Mouse (Mus musculus): ENCODE results near the gene Plxna4.
A peak's percentile ranks its signal among the peaks of the same experiment; 100 is the strongest.

Plxna4 gene

GRCm38 (mm10) chr6:32220765-32221164, 367.2 kb downstream of the Plxna4 start:
- no peak for DNase-seq

DNA sequence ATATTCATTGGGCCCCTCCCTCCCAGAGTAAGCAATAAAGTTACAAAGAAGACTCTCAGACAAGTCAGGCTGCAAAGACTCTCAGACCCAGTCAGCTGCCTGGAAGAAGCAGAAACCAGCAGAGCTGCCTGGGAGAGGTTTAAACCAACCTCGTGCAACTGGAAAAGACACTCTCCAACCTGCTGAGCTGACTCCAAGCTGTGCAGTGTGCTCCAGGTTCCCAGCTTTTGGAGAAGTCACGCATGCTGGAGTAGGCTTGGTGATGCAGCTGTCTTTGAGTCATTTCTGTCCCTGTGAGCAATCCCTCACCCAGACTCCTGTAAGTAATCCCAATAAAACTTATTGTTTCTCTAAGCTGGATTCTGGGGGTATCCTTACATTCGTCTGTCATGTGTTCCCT, 369.4 kb downstream of the Plxna4 start:
- DNase-seq, result no peak

DNA sequence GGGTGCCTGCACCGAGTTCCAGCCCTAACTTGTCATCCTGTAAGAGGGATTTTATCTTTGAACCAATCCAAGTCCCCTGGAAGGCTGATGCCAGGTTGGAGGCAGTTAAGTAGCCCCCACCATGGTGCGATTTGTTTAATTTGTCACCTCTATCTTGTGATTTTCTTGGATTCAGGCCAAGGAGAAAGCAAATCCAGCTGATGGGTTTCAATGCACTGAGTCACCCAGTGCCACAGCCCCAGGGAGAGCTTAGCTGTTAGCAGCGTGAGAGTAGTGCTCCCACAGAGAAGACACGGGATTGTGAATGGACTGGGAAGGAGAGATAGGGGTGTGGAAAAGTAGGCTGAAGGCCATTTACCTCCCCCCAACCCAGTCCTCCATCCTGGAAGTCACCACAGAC, 375.6 kb downstream of the Plxna4 start:
- DNase-seq, result no peak

- no peak for DNase-seq
Measured at GRCm38 (mm10) chr6:32210139-32210538, 377.9 kb downstream of the Plxna4 start.

DNA sequence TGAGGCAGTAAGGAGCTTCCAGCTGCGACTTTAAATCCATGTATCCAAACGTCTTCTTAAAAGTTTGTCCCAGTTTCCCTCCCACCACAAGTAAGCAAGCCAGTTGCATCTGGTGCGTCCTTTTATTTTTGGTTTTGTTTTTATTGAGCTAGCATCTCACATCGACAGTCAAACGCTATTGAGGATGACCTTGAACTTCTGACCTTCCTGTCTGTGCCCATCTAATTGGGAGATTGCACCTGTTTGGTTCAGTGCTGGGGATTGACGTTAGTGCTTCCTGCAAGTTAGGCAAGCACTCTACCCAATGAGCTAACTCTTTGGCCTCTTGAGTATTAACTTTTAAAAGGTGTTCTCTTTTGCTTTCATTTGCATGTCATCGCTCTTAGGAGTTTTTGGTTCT, 379.0 kb downstream of the Plxna4 start:
- DNase-seq, result no peak

GRCm38 (mm10) chr6:32204253-32204652, 383.7 kb downstream of the Plxna4 start:
- no peak for DNase-seq

GRCm38 (mm10) chr6:32203389-32203788, 384.6 kb downstream of the Plxna4 start:
- DNase-seq, result no peak

- DNase-seq, result no peak
Measured at GRCm38 (mm10) chr6:32202664-32203192, 385.3 kb downstream of the Plxna4 start.

DNA sequence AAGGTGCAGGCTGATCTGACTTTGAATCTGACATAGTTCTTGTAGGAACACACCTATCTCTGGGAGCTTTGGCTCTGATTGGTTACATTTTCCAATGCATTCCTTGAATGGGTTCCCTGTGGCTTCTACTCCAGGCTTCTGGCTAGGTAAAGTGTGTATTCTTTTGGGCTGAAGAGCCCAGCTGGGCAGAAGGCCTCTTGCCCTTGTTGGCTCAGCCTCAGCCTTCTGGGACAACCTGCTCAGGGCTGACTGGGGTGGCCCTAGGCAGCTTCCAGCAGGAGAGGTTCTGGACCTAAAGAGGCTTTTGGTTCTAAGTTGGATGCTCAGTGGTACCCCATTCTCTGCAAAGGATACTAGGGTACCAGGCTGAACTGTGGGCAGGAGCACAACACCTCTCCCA, 386.5 kb downstream of the Plxna4 start:
- no peak for DNase-seq

GRCm38 (mm10) chr6:32199616-32200015, 388.4 kb downstream of the Plxna4 start:
- peak; percentile 16 to 36 for DNase-seq

DNA sequence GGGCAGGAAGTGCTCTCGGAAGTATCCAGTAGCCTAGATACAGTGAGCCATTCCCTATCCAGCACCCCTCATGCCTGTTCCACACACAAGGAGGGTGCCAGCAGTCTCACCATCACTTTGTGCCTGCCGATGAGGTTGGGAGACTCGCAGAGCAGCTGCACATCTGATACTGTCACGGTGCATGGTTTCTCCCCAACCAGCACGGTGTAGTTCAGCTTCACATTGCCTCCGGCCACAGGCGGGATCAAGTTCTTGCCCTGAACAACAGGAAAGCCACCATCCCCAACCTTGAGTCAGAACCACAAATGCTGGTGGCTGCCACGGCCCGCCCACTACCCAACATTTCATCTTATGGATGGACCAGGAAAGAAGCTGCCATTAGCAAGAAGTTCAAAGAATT, 391.1 kb downstream of the Plxna4 start:
- no peak for DNase-seq

DNA sequence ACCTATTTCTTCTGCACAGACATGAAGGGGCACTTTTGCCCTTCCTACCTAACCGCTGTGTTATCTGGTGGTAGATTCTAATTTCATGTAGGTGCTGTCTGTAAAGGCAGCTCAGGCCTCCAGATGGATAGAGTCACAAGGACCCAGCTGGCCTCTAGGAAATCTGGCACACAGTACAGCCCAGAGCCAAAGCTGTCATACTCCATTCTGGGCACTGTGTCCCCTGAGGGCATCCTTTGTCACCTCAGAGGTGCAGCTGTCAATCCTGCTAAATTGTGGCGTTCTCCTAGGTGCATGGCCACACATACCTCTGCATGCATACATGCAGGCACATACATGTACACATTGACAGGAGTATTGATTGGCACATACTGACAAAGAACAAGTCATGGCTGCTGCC, 394.9 kb downstream of the Plxna4 start:
- no peak for DNase-seq

GRCm38 (mm10) chr6:32184402-32184985, 403.5 kb downstream of the Plxna4 start:
- DNase-seq, result no peak

DNA sequence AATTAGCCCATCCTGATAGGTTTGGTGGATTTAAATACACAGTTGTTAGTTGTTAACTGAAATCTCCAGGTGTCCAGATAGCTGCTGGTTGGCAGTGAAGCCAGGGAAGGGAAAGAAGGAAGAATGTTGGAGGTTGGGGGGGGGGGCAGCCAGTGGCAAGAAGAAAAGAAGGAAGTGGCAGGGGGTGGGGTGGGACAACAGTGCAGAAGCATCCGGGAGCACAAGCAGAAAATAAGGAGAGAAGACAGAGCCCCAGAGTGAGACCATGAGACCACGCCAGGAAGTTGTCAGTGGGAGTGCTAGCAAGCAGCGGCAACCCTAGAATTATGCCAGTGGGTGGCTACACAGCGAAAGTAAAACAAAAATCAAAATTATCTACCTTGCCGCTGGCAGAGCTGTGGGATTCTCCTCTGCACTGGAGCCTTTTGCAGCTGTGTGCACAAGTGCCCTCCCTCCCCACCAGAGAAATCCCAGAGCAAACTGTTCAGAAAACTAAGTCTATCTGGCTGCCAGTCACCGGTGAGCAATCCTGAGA, 404.3 kb downstream of the Plxna4 start:
- DNase-seq, result no peak

GRCm38 (mm10) chr6:32180012-32180358, 408.0 kb downstream of the Plxna4 start:
- no peak for DNase-seq

DNA sequence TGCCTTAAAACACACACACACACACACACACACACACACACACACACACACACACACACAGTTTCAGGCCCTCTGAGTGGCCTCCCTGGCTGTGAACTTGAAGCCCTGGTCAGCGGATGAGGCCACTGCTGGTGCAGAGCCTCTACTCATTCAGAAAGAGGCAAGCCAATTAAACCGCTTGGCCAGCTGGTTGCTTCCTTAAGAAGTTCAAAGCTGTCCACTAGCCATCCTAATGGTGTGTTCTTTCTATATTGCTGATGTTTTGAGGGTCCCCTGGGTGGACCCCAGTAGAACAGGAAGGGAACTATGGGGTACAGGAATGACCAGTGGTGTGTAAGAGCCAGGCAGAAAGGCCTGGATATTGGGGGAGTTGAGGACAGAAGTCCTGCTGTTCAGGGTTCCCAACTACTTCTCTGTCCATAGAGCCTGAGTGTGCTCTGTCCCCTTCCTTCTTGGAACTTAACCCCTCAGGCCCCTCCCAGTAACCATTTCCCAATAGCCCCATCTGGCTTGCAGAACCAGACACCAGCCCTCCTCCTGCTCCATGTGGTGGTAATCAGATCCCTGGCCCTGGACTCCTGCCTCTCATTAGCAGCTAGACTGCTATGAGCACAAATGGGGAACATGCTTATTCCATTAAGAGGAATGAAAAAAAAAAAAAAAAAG, 408.5 kb downstream of the Plxna4 start:
- DNase-seq, result peak; percentile 36 to 70

- DNase-seq, result no peak
Measured at GRCm38 (mm10) chr6:32177905-32178304, 410.1 kb downstream of the Plxna4 start.

GRCm38 (mm10) chr6:32167725-32168124, 420.3 kb downstream of the Plxna4 start:
- peak; percentile 33 to 40 for DNase-seq

DNA sequence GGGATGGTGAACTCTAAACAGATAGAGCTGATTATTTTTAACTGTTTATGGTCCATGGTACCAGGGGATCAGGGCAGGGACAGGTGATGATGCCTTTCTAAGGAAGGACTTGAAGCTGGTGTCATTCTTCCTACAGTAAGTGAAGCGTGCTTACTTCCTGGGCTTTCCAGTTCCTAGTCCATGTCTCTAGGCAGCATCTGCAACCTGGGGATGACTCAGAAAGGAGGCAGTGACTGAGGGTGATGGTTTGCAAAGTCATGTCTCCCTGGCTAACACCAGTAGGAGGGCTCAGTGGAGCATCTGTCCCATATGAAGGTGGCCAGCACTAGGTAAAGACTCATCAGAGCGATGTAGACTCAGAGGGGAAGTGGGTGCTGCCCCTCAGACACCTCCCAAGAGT, 427.6 kb downstream of the Plxna4 start:
- no peak for DNase-seq

GRCm38 (mm10) chr6:32159931-32160330, 428.1 kb downstream of the Plxna4 start:
- DNase-seq, result no peak

DNA sequence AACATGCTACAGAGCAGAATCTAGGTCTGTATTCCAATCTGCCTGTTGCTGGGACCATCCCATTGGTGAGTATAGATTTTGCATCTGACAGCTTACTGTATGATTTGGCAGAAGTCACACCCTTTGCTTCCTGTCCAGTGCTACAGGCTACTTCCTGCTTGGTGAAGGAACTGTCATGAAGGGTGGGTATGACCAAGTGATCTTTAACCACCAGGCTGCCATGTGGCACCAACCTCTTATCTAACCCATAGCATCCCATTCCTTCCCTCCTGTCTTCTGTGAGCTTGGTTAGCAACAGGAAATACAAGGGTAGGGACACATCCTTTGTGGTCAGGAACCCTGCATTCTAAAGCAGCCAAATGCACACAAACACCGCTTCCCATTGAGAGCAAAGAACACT, 429.6 kb downstream of the Plxna4 start:
- DNase-seq, result no peak

GRCm38 (mm10) chr6:32153170-32153569, 434.8 kb downstream of the Plxna4 start:
- DNase-seq, result no peak

GRCm38 (mm10) chr6:32150836-32151235, 437.2 kb downstream of the Plxna4 start:
- DNase-seq, result no peak

DNA sequence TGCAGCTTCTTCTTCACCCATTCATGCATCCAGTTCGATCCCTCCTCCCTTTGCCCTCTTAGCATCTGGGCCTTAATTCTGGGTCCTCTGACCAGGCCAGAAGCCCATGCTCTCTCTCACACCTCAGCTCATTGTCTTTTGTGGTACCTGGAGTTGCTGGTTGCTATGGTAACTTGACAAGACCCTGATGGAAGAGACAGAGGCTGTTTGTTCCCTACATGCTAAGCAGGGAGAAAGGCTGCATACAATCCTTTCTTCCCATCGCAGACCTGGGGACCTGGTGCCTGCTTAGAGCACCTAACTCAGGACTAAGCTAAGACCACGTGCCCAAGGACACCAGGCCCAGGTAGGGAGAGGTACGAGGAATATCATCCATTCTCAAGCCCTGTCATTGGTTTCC, 443.2 kb downstream of the Plxna4 start:
- DNase-seq, result no peak

DNA sequence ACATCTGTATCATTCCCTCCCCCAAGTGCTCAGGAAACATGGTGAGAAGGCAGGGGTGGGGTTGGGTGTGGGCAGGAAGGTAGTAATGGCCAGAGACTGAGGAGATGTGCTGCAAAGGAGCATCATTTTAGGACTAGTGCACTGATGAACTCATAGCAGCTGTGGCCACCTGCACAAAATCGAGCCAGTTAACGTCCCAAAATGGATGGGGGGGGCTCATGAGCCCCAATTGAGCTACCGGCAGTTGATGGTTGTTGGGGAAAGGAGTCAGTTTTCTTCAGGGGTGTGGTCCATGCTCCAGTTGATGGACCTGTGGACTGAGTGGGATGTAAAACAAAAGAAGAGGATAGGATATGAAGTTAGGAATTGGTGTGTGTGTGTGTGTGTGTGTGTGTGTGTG, 448.5 kb downstream of the Plxna4 start:
- DNase-seq, result no peak

Data from lung, postnatal 4 days (tissue).